Mouse (Mus musculus) hindbrain, embryonic 12.5 days (tissue): ENCODE data around the gene Gm47955. TPM values are rescaled to one million over a fixed set of nuclear protein-coding genes. Genes with fewer than 3 reads are reported as not detected.
"Not testable (repeated sequence)": the region's sequence is repeated elsewhere in the genome, so short reads cannot be mapped to it uniquely, and the experiment has no call there.

Experiments used
- ATAC-seq: fragments of 200-750 bp; cut with Nextera tagmentation; 2 replicates; pipeline ENCODE4 v1.8.0; 2017; ENCODE audit warnings: moderate TSS enrichment; ENCODE audit not compliant: low FRiP score
- H3K27ac ChIP-seq: fragments of 300-500 bp; sonication (generic); 2 replicates; pipeline ENCODE4 v1.5.1; 2016; ENCODE audit warnings: mild to moderate bottlenecking
- H3K27me3 ChIP-seq: fragments of 300-500 bp; sonication (generic); 2 replicates; pipeline ENCODE4 v1.6.1; 2016; ENCODE audit warnings: mild to moderate bottlenecking
- H3K36me3 ChIP-seq: fragments of 300-500 bp; sonication (generic); 2 replicates; pipeline ENCODE4 v1.6.1; 2016; ENCODE audit warnings: mild to moderate bottlenecking
- H3K4me1 ChIP-seq: fragments of 300-500 bp; sonication (generic); 2 replicates; pipeline ENCODE4 v1.6.1; 2016
- H3K4me2 ChIP-seq: fragments of 300-500 bp; sonication (generic); replicated peaks from 2 replicates; pipeline ENCODE4 v1.6.1; 2016; ENCODE audit warnings: mild to moderate bottlenecking
- H3K4me3 ChIP-seq: fragments of 300-500 bp; sonication (generic); 2 replicates; pipeline ENCODE4 v1.5.1; 2016; ENCODE audit warnings: mild to moderate bottlenecking
- H3K9ac ChIP-seq: fragments of 300-500 bp; sonication (generic); 2 replicates; pipeline ENCODE4 v1.6.1; 2016; ENCODE audit warnings: mild to moderate bottlenecking, moderate library complexity
- H3K9me3 ChIP-seq: fragments of 300-500 bp; sonication (generic); replicated peaks from 2 replicates; pipeline ENCODE4 v1.6.1; 2016; ENCODE audit warnings: mild to moderate bottlenecking
- WGBS: fragments of 180-500 bp; shearing (Covaris S2); methylation state at CpG from one replicate; pipeline ENCODE4 v1.1.7; 2016; 5-methylcytosine and 5-hydroxymethylcytosine counted together
- polyA plus RNA-seq: library from polyadenylated mRNA; unstranded; fragments of >200 nt; fragmentation: Nextera tagmentation; extraction: Ambion mirVana; gene quantifications from 2 replicates; pipeline ENCODE4 v1.2.1, GENCODE M21; 2016

Gene Gm47955
- polyA plus RNA-seq, 1 experiment from 2014 or later, result not detected

DNA sequence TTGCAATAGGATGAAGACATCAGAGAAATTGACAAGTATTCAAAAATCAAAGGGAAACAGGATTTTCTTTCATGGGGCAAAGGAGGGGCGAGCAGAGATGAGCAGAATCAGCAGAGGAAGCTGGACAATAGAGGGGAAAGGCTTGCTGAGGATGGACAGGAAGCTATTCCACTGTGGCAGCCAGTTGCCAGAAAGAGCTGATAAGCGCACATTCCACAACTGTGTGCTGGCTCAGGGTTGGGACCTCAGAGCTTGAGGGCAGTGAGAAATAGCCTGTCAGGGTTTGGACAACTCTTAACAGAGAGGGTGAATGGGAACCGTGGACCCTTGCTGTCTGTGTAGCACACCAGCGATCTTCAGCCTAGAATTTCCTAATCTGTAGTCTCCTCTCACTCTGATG lies 12.0 kb downstream of the Gm47955 start:
- H3K27ac ChIP-seq, result no peak overlapping the region
- no peaks in the 10 kb centered on the region for H3K9me3 ChIP-seq
- H3K4me1 ChIP-seq, result no peaks in the 10 kb centered on the region
- H3K9ac ChIP-seq, result no peak overlapping the region
- no peak for ATAC-seq
- WGBS, result 61% methylated on average over 4 of the region's 4 CpGs
- H3K4me2 ChIP-seq, result no peak overlapping the region
- H3K27me3 ChIP-seq, result no peaks in the 10 kb centered on the region
- no peaks in the 10 kb centered on the region for H3K36me3 ChIP-seq
- no peak overlapping the region for H3K4me3 ChIP-seq

DNA sequence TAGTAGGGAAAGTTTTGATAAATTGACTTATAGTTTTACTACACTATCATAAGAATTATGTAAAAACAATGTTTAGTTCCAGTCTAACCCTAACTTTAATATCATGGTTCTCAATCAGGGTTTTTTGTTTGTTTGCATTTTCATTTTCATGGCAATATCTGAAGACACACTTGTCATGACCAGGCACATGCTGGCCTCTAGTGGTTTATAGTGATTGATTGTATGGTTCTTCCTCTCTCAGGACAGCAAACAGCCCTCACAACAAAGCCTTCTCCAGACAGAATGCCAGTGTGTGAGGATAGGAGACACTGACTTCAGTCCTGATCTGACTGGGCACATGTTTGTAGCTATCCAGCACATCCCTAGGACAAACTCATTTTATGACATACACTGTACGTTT lies 13.2 kb downstream of the Gm47955 start:
- Histone ChIP-seq H3K27me3 (no peaks in the 10 kb centered on the region), H3K9ac (no peak overlapping the region), H3K4me3 (no peak overlapping the region), H3K36me3 (no peaks in the 10 kb centered on the region), H3K4me1 (no peaks in the 10 kb centered on the region), H3K27ac (no peak overlapping the region), H3K9me3 (no peaks in the 10 kb centered on the region), H3K4me2 (no peak overlapping the region)
- 91% methylated on average over 1 of the region's 1 CpGs for WGBS
- no peak for ATAC-seq

DNA sequence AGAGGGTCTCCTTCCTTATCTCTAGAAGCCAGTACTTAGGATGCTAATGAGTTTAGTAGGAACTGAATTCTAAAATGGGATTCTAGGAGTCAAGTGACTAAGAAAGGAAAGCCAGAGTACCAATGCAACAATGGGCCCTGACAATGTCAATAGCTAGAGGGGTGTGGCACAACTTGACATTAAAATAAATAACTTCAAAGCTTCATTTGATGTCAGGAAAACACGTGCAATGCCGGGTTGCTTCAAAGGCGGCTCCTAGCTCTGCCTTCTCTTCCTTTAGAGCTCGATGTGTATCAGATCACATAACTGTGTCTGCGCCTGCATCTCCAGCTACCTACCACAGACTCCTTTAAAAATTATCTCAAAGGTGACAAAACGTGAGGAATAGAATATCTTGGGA lies 13.8 kb downstream of the Gm47955 start:
- H3K4me2 ChIP-seq, result no peak overlapping the region
- ATAC-seq, result no peak
- no peaks in the 10 kb centered on the region for H3K4me1 ChIP-seq
- H3K9ac ChIP-seq, result no peak overlapping the region
- no peak overlapping the region for H3K4me3 ChIP-seq
- H3K27ac ChIP-seq, result no peak overlapping the region
- 73% methylated on average over 6 of the region's 6 CpGs for WGBS
- no peaks in the 10 kb centered on the region for H3K36me3 ChIP-seq
- H3K9me3 ChIP-seq, result no peaks in the 10 kb centered on the region
- no peaks in the 10 kb centered on the region for H3K27me3 ChIP-seq

DNA sequence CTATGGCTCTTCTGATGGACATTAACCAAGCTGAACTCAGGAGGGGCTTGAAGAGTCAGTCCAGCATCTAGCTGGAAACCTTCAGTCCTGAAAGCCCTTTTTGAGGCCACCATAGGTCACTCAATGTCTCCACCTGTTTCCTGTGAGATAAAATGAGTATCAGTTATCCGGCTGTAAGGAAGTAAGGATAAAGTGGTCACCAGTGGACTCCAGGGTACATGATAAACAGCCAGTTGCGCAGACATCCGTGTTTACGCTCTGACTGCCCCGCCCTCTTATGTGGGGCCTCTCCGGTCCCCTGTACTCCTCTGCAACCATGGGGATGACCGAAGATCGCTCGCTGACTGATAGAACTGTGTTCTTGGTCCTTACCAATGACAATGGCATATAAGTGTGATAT lies 14.3 kb downstream of the Gm47955 start:
- H3K4me1 ChIP-seq, result no peaks in the 10 kb centered on the region
- H3K36me3 ChIP-seq, result no peaks in the 10 kb centered on the region
- no peak overlapping the region for H3K27ac ChIP-seq
- WGBS, result 88% methylated on average over 9 of the region's 9 CpGs
- H3K9me3 ChIP-seq, result no peaks in the 10 kb centered on the region
- ATAC-seq, result no peak
- no peak overlapping the region for H3K4me2 ChIP-seq
- no peaks in the 10 kb centered on the region for H3K27me3 ChIP-seq
- H3K4me3 ChIP-seq, result no peak overlapping the region
- H3K9ac ChIP-seq, result no peak overlapping the region

DNA sequence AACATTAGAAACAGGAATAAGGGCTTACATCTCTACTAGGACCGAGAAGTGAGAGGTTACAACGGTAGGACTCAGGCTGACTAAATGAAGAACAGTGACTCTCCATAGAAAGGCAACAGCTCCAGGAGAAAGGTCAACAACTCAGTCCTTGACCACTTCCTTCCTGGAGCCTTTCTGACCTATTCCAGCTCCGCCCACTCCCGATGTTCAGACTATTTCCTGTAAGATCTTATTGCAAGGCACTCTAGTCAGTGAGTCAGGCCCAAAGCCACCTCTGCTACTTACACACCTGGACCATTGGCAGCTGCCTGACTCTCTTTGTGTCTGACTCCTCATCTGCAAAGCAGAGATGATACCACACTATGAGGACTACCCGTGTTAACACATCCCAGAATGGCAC lies 15.7 kb downstream of the Gm47955 start:
- 88% methylated on average over 5 of the region's 5 CpGs for WGBS
- Histone ChIP-seq H3K27ac (no peak overlapping the region), H3K4me1 (no peaks in the 10 kb centered on the region), H3K4me2 (no peak overlapping the region), H3K36me3 (no peaks in the 10 kb centered on the region), H3K27me3 (no peaks in the 10 kb centered on the region), H3K4me3 (no peak overlapping the region), H3K9me3 (no peaks in the 10 kb centered on the region), H3K9ac (no peak overlapping the region)
- no peak for ATAC-seq

DNA sequence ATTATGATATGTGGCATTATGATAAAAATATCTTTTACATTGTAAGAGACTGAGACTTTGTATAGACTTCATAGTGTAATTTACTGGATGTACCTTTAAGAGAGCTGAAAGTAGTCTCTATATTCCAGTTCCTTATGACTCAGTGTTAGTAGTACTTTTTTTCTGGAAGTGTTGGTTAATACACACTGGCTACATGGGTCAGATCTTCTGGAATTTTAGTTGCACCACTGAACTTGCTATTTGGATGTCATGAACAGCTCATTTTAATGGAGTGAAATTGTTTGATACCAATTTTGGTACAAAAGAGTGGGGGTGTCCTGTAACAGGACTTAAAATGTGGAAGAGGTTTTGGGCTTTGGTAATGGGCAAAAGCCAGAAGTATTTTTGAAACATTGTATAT lies 17.8 kb downstream of the Gm47955 start:
- ATAC-seq, result no peak
- no peak overlapping the region for H3K4me3 ChIP-seq
- H3K36me3 ChIP-seq, result no peaks in the 10 kb centered on the region
- H3K27ac ChIP-seq, result no peak overlapping the region
- no peak overlapping the region for H3K9ac ChIP-seq
- H3K9me3 ChIP-seq, result no peaks in the 10 kb centered on the region
- H3K4me1 ChIP-seq, result no peaks in the 10 kb centered on the region
- no peaks in the 10 kb centered on the region for H3K27me3 ChIP-seq
- H3K4me2 ChIP-seq, result no peak overlapping the region

GRCm38 (mm10) chr1:82986738-82987137 lies 26.7 kb downstream of the Gm47955 start:
- Histone ChIP-seq H3K9ac (no peak overlapping the region), H3K9me3 (peaks cover 6% of the 10 kb centered on the region; the same call in 1 of the 2 replicates), H3K4me3 (no peak overlapping the region), H3K4me2 (no peak overlapping the region), H3K36me3 (no peaks in the 10 kb centered on the region), H3K27ac (no peak overlapping the region), H3K4me1 (no peaks in the 10 kb centered on the region), H3K27me3 (no peaks in the 10 kb centered on the region)
- 95% methylated on average over 6 of the region's 6 CpGs for WGBS
- ATAC-seq, result no peak

DNA sequence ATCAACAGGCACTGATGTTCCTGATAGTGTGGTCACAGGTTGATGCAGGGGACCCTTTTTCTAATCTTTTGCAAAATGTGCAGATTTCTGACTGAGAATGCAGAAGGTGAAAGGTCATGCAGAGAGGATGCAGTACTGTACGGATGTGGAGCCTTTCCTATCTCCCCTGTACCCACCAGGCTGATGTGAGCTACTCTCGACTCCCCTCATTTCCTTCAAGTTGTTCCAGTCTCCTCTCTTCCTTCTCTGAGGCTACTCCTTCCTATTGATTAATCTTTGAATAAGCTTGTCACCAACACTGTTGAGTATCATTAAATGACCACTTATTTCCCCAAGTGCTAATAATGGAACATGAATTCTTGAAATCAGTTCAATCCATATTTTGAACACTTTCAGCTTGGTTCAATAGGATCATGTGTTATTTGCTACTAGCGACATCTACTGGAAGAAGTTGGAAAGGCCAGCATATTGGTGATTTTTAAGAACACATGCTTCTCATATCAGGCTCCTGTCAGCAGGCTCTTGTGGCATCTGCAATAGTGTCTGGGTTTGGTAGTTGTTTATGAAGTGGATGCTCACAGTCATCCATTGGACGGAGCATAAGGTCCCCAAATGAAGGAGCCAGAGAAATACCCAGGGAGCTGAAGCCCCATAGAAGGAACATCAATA lies 27.6 kb downstream of the Gm47955 start:
- no peak overlapping the region for H3K4me2 ChIP-seq
- ATAC-seq, result 0 out of 2 replicates have a peak, but pooled peaks have one; percentile 56
- H3K9ac ChIP-seq, result no peak overlapping the region
- H3K27me3 ChIP-seq, result no peaks in the 10 kb centered on the region
- WGBS, result 33% methylated on average over 4 of the region's 4 CpGs
- no peaks in the 10 kb centered on the region for H3K4me1 ChIP-seq
- no peak overlapping the region for H3K27ac ChIP-seq
- peaks cover 6% of the 10 kb centered on the region; the same call in 1 of the 2 replicates for H3K9me3 ChIP-seq
- no peaks in the 10 kb centered on the region for H3K36me3 ChIP-seq
- H3K4me3 ChIP-seq, result no peak overlapping the region

GRCm38 (mm10) chr1:82991062-82991461 lies 31.0 kb downstream of the Gm47955 start:
- no peaks in the 10 kb centered on the region for H3K9me3 ChIP-seq
- no peak overlapping the region for H3K9ac ChIP-seq
- no peak for ATAC-seq
- no peaks in the 10 kb centered on the region for H3K4me1 ChIP-seq
- 75% methylated on average over 4 of the region's 4 CpGs for WGBS
- no peaks in the 10 kb centered on the region for H3K36me3 ChIP-seq
- no peak overlapping the region for H3K4me3 ChIP-seq
- no peak overlapping the region for H3K4me2 ChIP-seq
- no peaks in the 10 kb centered on the region for H3K27me3 ChIP-seq
- H3K27ac ChIP-seq, result no peak overlapping the region

- WGBS, result 80% methylated on average over 3 of the region's 3 CpGs
- Histone ChIP-seq H3K4me2 (no peak overlapping the region), H3K27ac (no peak overlapping the region), H3K4me1 (no peaks in the 10 kb centered on the region), H3K27me3 (no peaks in the 10 kb centered on the region), H3K36me3 (no peaks in the 10 kb centered on the region), H3K9me3 (no peaks in the 10 kb centered on the region), H3K9ac (no peak overlapping the region), H3K4me3 (no peak overlapping the region)
- ATAC-seq, result no peak
Observed at GRCm38 (mm10) chr1:82991596-82991995, 31.5 kb downstream of the Gm47955 start.

DNA sequence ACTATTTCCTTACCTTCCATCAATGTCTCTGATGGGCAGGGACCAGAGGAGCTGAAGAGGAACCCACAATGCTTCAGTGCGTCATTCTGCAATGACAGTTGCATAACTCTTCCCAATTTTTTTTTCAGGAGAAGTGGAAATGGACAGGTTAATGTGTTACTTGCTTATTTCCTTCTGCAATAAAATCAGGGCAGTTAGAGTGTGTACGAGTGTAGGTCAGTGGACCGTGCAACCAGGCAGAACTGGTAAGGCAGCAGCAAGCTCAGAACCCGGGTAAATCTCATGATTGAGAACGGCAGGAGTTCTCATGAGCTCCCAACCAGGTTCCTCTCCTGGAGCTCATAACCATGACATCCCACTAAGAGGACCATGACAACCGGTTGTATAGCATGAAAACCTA lies 32.0 kb downstream of the Gm47955 start:
- no peak overlapping the region for H3K4me3 ChIP-seq
- H3K36me3 ChIP-seq, result no peaks in the 10 kb centered on the region
- 89% methylated on average over 6 of the region's 6 CpGs for WGBS
- ATAC-seq, result no peak
- H3K9ac ChIP-seq, result no peak overlapping the region
- H3K27ac ChIP-seq, result no peak overlapping the region
- no peaks in the 10 kb centered on the region for H3K4me1 ChIP-seq
- no peaks in the 10 kb centered on the region for H3K9me3 ChIP-seq
- H3K4me2 ChIP-seq, result no peak overlapping the region
- no peaks in the 10 kb centered on the region for H3K27me3 ChIP-seq

DNA sequence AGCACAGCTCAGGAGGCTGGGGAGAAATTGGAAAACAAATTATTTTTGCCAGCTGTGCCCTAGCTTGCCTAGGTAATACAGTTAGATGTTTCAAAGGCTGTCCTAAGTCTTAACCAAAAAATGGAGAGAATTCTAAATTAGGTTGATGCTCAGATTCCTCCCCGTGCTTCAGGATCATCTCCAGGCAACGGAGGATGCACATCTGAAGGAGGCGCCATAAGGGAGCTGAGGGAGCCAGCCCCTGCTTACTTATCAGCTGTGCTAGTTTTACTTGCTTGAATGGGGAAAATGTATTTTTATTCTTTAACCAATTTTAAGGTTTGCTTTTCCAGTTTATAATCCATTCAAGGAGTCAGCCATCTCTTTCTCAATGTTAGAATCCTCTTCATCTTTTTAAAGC lies 33.9 kb downstream of the Gm47955 start:
- Histone ChIP-seq H3K9me3 (no peaks in the 10 kb centered on the region), H3K4me2 (no peak overlapping the region), H3K36me3 (no peaks in the 10 kb centered on the region), H3K4me3 (no peak overlapping the region), H3K27me3 (no peaks in the 10 kb centered on the region), H3K9ac (no peak overlapping the region), H3K4me1 (no peaks in the 10 kb centered on the region), H3K27ac (no peak overlapping the region)
- 75% methylated on average over 3 of the region's 3 CpGs for WGBS
- ATAC-seq, result no peak

- H3K4me3 ChIP-seq, H3K4me2 ChIP-seq, H3K9ac ChIP-seq, ATAC-seq, H3K36me3 ChIP-seq, H3K4me1 ChIP-seq, H3K27me3 ChIP-seq, H3K27ac ChIP-seq, H3K9me3 ChIP-seq: not testable (repeated sequence)
- WGBS, result 96% methylated on average over 9 of the region's 9 CpGs
Observed at GRCm38 (mm10) chr1:83000306-83000705, 40.2 kb downstream of the Gm47955 start, which contains the start of gene Gm47959. Gm47959 (plus strand) TSS chr1:83000548.
